Mouse (Mus musculus) mouse trophoblast stem cell (cell line): Measurements from ENCODE around the gene Ces3b.
"Not testable (repeated sequence)": the region's sequence is repeated elsewhere in the genome, so short reads cannot be mapped to it uniquely, and the experiment has no call there.

Experiments
- in situ Hi-C, 2 experiments: fragments of 300-500 bp; cut with MseI, MboI; formaldehyde crosslinking; loops; 2 replicates in 1 of 2; 3 replicates in 1 of 2; pipeline ENCODE4 v1.15.1; 2025

Gene Ces3b

DNA sequence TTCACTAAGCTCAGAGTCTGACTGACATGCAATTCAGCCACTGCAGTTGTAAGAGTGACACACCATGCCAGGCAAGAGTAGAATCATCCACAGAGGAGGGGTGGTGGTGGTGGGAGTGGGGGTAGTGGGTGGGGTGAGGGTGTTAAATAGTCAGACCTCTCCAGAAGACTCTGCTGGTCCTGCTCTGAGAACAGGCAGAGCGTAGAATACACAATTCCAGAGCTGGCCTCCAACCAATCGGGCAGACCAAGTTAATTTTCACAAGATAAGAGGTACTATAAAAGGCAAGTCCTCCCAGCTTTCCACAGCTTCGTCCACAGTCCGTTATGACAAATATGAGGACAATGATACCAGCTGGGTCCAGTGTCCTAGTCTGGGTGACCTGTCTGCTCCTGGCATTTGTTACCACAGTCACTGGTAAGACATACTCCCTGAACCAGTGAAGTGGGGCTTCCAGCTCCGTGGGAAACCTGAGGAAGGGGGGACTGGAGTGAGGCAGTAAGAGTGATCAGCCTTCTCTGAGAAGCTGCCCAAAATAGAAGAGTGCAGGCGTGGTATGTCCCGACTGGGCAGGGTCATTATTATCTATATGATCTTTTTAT is at the start of gene Ces3b:
Gene Ces3b, plus strand, starts transcription at position 305 of the 602 bp plus-strand sequence.
- in situ Hi-C loops, result no loop called here

DNA sequence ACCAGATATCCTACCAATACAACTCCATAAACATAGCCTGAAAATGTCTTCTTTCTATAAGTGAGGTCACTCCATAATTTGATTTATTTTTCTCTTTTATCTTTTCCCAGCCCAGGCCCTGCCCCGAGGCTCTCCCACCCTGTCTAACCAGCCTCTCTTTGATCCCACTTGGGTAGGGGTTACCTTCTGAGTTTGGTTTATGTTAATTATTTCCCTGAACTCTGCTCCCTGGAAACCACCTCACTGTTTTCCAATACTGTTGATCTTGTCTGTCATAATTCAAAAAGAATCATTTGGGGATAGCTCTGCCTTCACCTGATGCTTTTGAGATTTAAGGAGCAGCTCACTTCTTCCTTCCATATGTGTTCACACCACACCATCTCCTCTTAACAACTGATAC is 40.0 kb upstream of the Ces3b start:
- in situ Hi-C loops, result no loop called here

DNA sequence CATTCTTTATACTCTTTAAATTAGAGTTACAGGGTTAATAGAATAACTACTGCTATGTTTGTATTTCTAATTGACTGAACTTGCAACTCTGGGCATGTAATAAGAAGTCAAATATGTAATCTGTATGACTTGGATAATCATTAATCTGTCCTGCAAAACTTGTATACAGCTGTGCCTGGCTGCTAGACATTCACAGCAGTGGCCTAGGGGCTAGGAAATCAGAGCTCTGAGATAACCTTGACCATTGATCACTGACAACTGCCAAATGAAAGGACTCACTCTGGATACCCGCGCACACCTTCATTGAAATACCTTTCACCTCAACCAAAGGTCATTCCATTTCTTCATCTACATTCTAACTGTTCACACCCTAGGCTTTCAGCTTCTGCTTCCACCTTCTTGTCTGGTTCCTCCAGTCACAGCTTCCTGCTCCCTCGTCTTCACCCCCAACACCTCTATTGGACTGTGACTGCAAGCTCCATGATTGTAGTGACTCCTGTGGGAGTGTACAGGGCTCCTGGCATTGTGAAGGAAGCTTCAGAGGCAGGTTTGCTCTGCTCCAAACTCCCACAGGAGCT is 37.6 kb upstream of the Ces3b start:
- in situ Hi-C loops, result no loop called here

DNA sequence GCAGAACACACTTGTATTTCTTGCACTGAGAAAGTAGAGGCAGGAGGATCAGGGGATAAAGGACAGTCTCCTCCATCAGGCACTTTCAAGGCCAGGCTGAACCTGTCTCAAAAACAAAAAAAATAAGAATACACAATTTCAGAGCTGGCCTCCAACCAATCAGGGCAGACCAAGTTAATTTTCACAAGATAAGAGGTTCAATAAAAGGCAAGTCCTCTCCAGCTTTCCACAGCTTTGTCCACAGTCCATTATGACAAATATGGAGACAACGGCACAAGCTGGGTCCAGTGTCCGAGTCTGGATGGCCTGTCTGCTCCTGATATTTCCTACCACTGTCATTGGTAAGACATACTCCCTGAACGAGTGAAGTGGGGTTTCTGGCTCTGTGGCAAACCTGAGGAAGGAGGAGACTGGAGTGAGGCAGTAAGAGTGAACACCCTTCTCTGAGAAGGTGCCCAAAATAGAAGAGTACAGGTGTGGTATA is 35.1 kb upstream of the Ces3b start, which contains the start of gene Ces3a:
Gene Ces3a, plus strand, starts transcription at position 231 of the 484 bp plus-strand sequence.
- in situ Hi-C loops, result no loop called here

DNA sequence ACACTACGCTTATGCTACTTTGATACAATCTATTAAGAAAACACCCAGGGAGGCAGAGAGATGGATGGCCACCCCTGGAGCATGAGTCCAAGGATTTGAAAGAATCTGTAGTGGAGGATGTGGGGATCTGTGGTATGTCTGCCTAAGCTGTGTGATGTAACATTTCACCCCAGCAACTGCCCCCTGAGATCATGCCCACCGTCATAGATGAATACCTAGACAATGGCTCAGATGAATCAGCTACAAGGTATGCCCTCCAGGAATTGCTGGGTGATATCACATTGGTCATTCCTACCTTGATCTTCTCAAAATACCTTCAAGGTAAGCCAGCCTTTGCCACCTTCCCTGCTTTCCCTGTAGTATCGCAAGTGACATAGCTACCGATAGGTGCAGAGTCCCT is 27.3 kb upstream of the Ces3b start:
- in situ Hi-C loops, result no loop called here

DNA sequence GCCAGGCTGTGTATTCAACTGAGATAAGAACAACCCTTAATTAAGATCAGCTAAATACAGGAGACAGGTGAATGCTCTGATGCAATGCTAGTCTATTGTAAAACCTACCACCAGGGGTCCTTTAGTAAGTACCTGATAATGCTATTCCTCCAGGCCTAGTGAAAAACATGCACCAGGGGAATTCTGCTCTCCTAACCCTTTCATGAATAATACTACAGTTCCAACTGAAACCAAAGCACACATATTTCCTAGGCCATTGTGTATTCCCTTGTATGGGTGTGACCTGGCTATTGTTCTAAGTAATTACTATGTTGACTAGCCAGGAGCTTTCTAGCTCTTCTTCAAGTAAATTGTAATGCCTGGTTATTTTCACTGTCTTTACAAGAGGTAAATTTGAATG is 23.5 kb upstream of the Ces3b start:
- in situ Hi-C loops, result no loop called here

DNA sequence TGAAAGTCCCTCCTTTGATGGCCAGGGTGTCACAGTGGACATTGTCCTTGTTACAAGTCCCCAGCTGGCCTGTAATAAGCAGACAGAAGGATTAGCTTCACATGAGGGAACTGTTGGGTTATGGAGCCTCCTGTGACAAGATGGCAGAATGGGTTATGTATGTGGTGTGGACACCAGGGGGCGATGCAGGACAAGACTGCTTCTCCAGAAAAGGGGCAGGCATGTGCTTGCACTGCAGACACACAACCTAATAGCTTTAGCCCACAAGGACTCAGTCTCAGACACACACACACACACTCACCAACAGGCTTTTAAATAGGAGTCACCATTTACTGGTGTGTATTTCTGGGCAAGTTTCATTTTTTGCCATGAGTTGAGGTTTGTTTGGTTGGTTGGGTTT is 16.8 kb upstream of the Ces3b start:
- in situ Hi-C loops, result no loop called here

DNA sequence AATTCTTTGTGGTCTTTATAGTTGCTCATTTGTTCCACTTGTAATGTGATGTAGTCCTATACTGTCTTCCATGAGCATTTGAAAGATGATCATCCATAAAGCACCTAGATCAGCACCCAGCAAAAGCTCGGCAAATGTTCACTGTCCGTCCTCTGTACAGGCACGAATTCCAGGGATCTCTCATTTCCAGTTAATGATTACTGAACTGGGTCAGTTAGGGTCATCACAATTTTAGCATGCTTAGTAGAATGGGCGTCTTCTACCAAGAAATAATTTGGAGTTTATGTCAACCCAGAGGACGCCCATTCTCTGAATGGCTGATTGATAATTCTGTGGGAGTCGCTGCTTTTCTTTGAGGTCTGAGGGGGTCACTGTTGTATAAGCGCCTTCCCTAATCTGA is 15.6 kb upstream of the Ces3b start:
- in situ Hi-C loops, result not testable (repeated sequence)

DNA sequence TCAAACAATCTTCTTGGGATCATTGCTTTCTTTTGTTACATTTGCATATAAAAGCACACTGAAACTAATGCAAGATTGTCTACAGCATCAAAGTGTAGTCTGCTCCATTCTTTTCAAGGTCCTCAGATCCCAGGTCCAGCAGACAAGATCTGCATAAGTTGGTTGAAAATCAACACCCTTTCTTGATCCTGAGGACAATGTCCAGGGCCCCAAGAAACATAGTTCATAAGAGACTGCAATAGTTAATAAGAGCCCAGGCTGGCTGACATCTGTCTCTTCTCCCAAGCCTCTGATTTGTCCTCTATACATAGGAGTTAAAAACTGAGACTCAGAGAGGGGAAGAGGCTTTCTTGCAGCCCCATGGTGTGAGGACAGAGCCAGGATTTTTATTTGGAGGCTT is 14.6 kb upstream of the Ces3b start:
- in situ Hi-C loops, result no loop called here

DNA sequence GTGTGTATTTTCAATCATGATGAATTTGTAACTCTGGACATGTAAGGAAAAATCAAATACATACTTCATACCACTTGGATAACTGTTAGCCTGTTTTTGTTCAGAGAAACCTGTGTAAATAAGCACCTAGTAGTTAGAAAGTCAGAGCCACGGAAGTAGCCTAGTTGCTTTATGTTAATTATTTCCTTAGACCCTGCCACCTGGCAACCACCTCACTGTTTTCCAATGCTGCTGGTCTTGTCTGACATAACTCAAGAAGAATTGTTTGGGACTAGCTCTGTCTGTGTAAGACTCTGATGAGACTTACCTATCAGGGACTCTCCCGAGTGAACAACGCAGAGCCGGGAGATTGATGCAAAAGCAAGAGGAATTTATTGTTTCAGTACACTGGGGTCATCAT is 7.0 kb upstream of the Ces3b start:
- in situ Hi-C loops, result no loop called here

DNA sequence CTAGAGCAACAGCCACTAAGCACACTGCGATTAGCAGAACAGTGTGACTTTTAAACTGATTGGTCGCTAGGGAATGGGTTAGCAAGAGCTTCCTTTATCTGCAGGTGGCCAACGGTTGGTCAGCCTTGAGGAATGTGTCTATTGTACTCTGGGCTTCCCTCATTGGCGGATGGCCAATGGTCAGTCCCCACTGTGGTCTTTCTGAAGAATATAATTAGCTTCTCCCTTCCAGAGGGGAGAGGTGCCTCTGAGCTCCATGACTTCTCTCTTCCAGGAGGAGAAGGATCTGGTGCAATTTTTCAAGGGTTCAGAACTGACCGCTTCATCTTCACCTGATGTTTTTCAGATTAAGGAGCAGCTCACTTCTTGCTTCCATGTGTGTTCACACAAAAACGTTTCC is 6.5 kb upstream of the Ces3b start:
- in situ Hi-C loops, result no loop called here

DNA sequence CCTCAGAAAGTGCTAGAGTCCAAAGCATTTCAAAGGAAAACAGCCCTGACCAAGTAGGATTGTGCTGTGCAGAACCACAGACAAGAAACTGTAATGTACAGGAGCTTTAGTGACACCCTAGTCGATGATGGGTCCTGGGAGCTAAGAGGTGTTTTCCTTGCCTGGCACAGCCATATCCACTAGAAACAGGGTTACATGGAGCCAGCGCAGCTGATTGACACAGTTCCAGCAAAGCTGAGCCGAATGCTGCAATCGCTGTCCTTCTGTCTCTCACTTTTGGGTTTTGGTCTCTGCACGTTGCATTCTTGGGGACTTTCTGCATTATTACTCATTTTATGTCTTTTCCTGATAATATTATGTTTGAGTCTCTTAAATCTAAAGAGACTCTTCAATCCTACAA is 5.0 kb upstream of the Ces3b start:
- in situ Hi-C loops, result no loop called here

DNA sequence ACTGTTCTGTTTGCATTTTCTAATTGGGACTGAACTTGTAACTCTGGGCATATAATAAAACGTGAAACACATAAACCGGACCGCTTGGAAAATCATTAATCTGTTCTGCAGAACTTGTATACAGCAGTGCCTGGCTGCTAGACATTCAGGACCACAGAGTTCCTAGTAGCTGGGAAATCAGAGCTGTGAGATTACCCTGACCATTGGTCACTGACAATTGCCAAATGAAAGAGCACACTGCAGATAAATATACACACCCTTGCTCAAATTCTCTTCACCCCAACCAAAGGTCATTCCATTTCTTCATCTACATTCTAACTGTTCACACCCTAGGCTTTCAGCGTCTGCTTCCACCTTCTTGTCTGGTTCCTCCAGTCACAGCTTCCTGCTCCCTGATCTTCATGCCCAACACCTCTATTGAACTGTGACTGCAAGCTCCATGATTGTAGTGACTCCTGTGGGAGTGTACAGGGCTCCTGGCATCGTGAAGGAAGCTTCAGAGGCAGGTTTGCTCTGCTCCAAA is 2.7 kb upstream of the Ces3b start:
- in situ Hi-C loops, result no loop called here

DNA sequence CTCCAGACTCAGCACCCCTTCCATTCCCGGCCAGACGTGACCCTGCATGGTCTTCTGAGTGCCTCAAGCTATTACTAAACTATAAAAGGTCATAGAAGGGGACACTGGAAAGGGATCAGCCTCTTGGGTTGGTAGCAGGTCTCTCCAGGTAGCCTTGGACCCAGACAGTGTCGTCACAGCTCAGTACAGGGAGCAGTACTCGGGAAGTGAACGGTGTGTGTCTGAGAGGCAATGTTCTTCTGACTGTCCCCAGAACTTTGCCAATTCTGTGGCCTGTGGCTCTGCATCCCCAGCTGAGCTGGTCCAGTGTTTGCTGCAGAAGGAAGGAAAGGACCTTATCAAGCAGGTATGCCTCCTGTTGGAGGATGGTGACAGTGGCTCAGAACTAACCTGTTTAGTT is 4.6 kb downstream of the Ces3b start:
- in situ Hi-C loops, result not testable (repeated sequence)

DNA sequence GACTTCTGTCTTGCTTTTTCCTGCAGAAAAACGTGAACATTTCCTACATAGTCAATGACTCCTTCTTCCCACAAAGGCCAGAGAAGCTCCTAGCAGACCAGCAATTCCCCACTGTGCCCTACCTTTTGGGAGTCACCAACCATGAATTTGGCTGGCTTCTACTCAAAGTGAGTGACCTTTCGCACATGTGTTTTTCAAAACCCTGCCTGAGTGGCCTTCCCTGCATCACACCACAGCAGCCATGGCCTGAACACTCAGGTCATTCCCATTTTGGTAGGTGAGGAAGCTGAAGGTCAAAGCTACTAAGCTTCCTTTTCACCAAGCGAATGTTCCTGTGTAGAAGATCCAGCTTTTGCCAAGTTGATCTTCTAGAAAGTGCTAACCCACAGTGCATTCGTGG is 5.0 kb downstream of the Ces3b start:
- in situ Hi-C loops, result no loop called here

DNA sequence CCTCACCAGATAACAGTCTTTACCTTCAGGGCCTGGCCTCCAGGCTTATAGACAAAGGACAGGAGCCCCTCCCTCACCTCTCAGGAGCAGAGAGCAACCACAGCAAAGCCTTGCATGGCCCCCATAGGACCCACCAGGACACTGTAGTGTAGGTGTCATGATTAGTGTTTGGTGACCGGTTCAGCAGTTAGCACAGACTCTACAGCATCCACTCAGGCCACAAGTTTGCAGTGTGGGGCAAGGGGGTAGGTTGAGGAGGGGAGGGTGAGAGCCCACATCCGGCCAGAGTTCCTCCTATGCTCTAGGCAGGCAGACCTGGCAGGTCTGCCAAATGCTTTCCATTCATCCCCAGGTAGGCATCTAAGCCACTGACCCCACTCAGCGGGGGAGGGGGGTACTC is 10.4 kb downstream of the Ces3b start:
- in situ Hi-C loops, result no loop called here

DNA sequence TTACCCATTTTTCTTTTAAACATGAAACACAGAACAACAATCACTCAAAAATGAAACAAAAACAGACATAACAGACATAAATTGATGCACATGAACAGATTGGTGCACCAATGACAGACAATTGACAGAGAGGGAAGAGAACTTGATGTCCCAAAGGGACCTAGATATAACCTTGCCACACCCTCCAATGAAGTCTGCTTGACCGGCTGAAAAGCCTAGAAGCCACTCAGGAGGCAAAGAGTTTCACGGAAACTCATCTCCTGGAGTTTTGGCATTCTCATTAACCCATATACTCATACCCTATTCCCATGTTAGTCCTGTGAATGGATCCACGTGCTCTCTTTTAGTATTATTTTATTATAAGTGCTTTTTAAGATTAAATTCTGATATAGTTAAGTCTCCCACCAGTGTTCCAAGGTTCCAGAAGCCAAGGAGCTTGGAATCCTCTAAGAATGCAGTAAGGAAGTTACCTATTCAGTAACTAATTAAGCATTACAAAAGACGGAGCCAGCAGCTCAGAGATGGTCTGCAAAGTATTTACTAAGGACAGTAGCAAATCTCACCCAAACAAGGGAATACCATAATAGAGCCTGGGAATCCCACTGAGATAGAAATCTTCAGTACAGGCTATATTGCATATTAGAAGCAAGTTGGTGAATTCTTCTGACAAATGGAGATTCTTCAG is 18.7 kb downstream of the Ces3b start:
- in situ Hi-C loops, result not testable (repeated sequence)

DNA sequence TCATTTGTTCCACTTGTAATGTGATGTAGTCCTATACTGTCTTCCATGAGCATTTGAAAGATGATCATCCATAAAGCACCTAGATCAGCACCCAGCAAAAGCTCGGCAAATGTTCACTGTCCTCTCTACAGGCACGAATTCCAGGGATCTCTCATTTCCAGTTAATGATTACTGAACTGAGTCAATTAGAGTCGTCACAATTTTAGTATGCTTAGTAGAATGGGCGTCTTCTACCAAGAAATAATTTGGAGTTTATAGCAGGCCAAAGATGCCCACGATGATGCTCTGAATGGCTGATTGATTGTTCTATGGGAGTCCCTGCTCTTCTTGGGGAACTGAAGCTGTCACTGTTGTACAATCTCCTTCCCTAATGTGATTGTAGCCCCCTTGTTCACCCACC is 20.1 kb downstream of the Ces3b start:
- in situ Hi-C loops, result not testable (repeated sequence)

DNA sequence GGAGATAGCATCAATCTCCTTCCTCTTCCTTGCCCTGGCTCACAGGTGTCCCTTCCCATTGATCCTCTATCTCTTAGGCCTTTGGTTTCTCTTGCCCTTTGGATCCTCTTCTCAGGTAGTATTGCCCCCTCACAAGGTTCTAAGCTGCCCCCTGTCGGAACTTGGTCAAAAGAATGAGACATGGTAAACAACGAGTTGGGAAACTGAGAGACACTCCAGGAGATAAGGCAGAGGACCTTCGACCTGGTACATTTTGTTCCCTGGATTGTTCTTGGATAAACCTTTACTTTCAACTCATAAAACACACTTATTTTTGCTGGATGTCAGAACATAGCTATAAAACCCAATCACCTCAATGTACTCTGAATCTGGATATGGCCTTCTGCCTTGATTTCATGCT is 20.7 kb downstream of the Ces3b start:
- in situ Hi-C loops, result no loop called here

DNA sequence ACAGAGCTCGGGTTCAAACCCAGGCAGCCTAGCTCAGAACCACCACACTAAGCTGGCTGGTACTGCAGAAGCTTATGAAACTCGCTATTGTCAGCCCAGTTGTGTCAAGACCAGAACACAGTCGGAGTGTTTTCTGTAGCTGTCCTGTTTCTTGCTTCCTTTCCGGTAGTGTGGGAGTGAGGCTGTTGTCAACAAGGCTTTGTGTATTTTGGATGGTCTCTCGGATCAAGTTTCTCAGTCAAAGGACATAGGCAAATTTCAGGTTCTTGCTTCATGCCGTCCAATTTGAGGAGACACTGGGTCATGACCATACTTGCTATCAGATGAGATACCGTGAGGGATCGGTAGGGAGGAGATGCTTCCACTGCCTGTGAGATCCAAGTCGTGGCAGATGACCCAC is 46.3 kb downstream of the Ces3b start:
- in situ Hi-C loops, result loop anchor here in 1 of 2 experiments (10.0 kb wide), 1 partner anchor 95 kb away; the partner anchor contains the start of gene D230025D16Rik

DNA sequence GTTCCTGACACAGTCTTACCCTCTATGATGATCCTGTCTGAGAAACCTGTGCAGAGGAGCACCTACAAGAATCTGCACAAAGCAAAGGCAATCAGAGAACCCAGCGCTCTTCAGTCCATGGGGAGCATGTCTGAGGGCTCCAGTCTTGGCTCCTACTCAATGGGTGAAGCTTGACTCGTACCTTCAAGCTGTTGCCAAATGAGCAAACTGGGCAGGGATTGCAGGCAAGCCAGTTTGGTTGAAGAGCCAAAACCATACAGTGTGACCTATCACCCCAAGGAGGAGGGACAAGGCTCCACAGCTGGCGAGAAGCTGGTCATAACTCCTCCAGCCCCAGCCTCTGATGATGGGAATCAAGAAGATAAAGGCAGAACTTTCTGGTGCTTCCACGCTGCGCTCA is 48.0 kb downstream of the Ces3b start, which contains the start of gene Ces4a:
Gene Ces4a, plus strand, starts transcription at position 292 of the 400 bp plus-strand sequence.
- in situ Hi-C loops, result no loop called here

DNA sequence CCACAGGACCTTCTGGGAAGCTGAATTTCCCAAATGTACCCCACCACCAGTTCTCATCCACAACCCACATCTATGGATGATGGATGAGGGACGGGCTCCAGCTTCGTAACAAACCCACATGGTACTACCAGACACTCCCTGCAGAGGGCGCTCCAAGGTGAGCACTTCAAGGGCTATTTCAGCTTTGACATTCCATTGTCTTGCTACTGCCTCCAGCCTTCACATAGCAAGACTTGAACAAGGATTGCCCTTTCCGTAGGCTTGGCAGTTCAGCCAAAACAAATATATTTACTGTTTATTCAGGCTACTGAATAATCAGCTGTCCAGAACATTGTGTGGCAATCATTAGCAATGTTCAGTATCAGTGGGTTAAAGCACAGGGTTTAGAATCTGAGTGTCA is 54.9 kb downstream of the Ces3b start:
- in situ Hi-C loops, result no loop called here

DNA sequence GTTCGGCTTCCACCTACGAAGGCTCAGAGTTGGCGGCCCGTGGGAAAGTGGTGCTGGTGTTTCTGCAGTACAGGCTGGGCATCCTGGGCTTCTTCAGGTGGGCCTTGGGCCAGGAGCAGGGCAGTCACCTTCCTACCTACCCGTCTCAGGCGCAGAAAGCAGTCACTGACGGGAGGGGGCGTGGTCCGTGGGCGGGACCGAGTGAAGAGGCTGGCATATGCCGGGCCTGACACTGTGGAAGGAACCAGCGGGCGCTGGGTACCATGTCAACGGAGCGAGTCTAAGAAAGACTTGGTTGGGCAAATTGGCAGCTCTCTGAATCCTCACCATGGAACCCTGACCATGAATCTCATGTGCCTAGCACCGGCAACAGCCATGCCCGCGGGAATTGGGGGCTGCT is 58.8 kb downstream of the Ces3b start:
- in situ Hi-C loops, result no loop called here
